Mouse (Mus musculus) stomach, embryonic 16.5 days (tissue): Measurements from ENCODE around the gene Ggt6. TPM values are rescaled to one million over a fixed set of nuclear protein-coding genes. Genes with fewer than 3 reads are reported as not detected.

ENCODE experiments used
- ATAC-seq: fragments of 200-750 bp; cut with Nextera tagmentation; 2 replicates; pipeline ENCODE4 v1.8.0; 2017; ENCODE audit warnings: moderate number of reproducible peaks, moderate TSS enrichment; ENCODE audit not compliant: insufficient read depth, low FRiP score
- H3K27ac ChIP-seq: fragments of 300-500 bp; sonication (generic); 2 replicates; pipeline ENCODE4 v1.5.1; 2014; ENCODE audit warnings: low read length
- H3K27me3 ChIP-seq: fragments of 300-500 bp; sonication (generic); 2 replicates; pipeline ENCODE4 v1.6.1; 2014; ENCODE audit warnings: low read length, control low read depth, mixed read lengths; ENCODE audit not compliant: control insufficient read depth, insufficient read depth
- H3K36me3 ChIP-seq: fragments of 300-500 bp; sonication (generic); 2 replicates; pipeline ENCODE4 v1.6.1; 2014; ENCODE audit warnings: low read length; ENCODE audit not compliant: control insufficient read depth, insufficient read depth
- H3K4me1 ChIP-seq: fragments of 300-500 bp; sonication (generic); 2 replicates; pipeline ENCODE4 v1.6.1; 2014; ENCODE audit warnings: low read length, control low read depth, mixed read lengths; ENCODE audit not compliant: control insufficient read depth, insufficient read depth
- H3K4me2 ChIP-seq: fragments of 300-500 bp; sonication (generic); 2 replicates; pipeline ENCODE4 v1.6.1; 2014; ENCODE audit warnings: low read depth, low read length, mixed read lengths
- H3K4me3 ChIP-seq: fragments of 300-500 bp; sonication (generic); replicated peaks from 2 replicates; pipeline ENCODE4 v1.5.1; 2014; ENCODE audit warnings: mild to moderate bottlenecking, low read length
- H3K9ac ChIP-seq: fragments of 300-500 bp; sonication (generic); 2 replicates; pipeline ENCODE4 v1.6.1; 2014; ENCODE audit warnings: low read length
- H3K9me3 ChIP-seq: fragments of 300-500 bp; sonication (generic); replicated peaks from 2 replicates; pipeline ENCODE4 v1.6.1; 2016; ENCODE audit warnings: low read length, control low read depth; ENCODE audit not compliant: control insufficient read depth
- WGBS: fragments of 180-500 bp; shearing (Covaris S2); extraction: QIAGEN DNeasy Blood & Tissue Kit; methylation state at CpG from one replicate; pipeline ENCODE4 v1.1.7; 2014; 5-methylcytosine and 5-hydroxymethylcytosine counted together
- microRNA-seq: library from miRNA; unstranded; fragments of <30 nt; microRNA quantifications from one replicate; pipeline ENCODE4, GENCODE M21; 2016
- polyA plus RNA-seq: library from polyadenylated mRNA; unstranded; fragments of >200 nt; fragmentation: Nextera tagmentation; extraction: Ambion mirVana; gene quantifications from 2 replicates; pipeline ENCODE4 v1.2.1, GENCODE M21; 2015

The Ggt6 gene
- polyA plus RNA-seq, 1 experiment from 2014 or later, result 8.1 TPM

DNA sequence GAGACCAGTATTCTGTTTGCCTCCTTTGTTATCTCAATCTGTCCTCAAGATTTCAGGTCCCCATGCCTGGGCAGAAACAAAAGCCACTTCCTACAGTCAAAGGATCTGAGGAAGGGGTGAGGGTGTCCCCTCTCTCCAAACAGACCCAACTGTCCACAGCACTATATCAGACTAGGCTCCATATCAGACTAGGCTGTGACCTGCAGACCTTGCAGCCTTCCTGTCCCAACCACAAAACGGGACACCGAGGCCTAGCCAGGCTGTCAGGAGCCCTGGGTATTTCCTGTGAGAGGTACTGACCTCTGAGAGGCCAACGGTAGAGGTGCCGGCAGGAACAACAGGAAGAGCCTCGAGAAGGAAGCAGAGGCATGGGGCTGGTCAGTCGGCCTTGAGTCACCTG is 49.2 kb downstream of the Ggt6 start:
- 46% methylated on average over 6 of the region's 6 CpGs for WGBS
- no peak overlapping the region for H3K4me2 ChIP-seq
- no peak for ATAC-seq

GRCm38 (mm10) chr11:72485157-72485556 is 49.8 kb downstream of the Ggt6 start:
- H3K4me2 ChIP-seq, result no peak overlapping the region
- no peak overlapping the region for H3K27ac ChIP-seq
- peaks cover 19% of the 10 kb centered on the region for H3K4me1 ChIP-seq
- no peak for ATAC-seq
- no peaks in the 10 kb centered on the region for H3K36me3 ChIP-seq
- H3K4me3 ChIP-seq, result no peak overlapping the region
- H3K27me3 ChIP-seq, result peaks cover 12% of the 10 kb centered on the region
- H3K9me3 ChIP-seq, result no peaks in the 10 kb centered on the region
- WGBS, result 66% methylated on average over 5 of the region's 5 CpGs
- no peak overlapping the region for H3K9ac ChIP-seq

More for the DNA sequence above, 49.2 kb downstream of the Ggt6 start:
- H3K9me3 ChIP-seq, result no peaks in the 10 kb centered on the region
- peaks cover 19% of the 10 kb centered on the region for H3K4me1 ChIP-seq
- H3K27ac ChIP-seq, result no peak overlapping the region
- no peak overlapping the region for H3K4me3 ChIP-seq
- no peak overlapping the region for H3K9ac ChIP-seq
- no peaks in the 10 kb centered on the region for H3K36me3 ChIP-seq
- peaks cover 12% of the 10 kb centered on the region for H3K27me3 ChIP-seq

DNA sequence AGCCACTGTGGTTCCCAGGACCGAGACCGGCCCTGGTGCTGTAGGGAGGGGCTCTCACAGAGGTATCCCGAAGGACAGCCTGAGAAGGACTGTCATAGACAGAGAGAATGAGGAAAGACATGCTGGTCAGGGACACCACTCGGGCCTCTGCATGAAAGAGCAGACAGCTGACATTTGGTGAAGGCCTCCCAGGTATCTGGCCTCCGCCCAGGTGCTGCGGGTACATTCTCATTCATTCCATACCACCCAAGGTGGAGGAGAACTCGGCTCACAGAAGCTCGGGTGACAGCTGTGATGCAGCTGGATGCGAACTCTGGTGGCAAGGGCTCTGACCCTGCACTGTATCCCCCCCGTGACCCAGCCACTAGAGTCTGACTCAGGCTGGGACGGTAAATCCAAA is 50.6 kb downstream of the Ggt6 start:
- Histone ChIP-seq H3K4me2 (no peak overlapping the region), H3K4me1 (peaks cover 19% of the 10 kb centered on the region), H3K9ac (no peak overlapping the region), H3K9me3 (no peaks in the 10 kb centered on the region), H3K4me3 (no peak overlapping the region), H3K27me3 (peaks cover 12% of the 10 kb centered on the region), H3K27ac (no peak overlapping the region), H3K36me3 (no peaks in the 10 kb centered on the region)
- no peak for ATAC-seq
- 62% methylated on average over 11 of the region's 11 CpGs for WGBS

- Histone ChIP-seq H3K36me3 (no peaks in the 10 kb centered on the region), H3K4me3 (no peak overlapping the region; the same call in 1 of the 2 replicates), H3K4me2 (peak overlapping the region; percentile 96; the same call in 1 of the 2 replicates), H3K27ac (no peak overlapping the region), H3K9me3 (no peaks in the 10 kb centered on the region), H3K27me3 (peaks cover 12% of the 10 kb centered on the region), H3K4me1 (peaks cover 15% of the 10 kb centered on the region), H3K9ac (0 out of 2 replicates have a peak overlapping the region, but pooled peaks have one; percentile 1)
- 63% methylated on average over 5 of the region's 5 CpGs for WGBS
- ATAC-seq, result no peak
These were observed 51.8 kb downstream of the Ggt6 start for GRCm38 (mm10) chr11:72487171-72487570.

DNA sequence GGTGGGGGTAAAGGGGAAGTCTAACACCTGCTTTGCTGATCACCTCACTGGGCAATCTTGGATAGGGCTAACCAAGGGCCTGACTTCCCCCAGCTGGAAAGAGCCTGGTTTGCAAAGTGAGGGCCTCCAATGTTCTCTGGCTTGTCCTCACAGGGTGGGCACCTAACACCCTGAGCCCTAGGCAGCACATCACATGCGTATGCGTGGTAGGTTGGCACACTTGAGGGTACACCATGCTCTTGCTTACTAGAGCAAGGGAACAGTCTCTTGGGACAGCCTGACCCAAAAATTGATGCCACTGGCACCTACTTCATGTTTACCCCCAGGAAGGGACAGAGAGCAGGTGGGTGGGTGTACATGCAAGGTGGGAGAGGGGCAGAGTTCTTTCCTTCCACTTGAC is 52.4 kb downstream of the Ggt6 start:
- H3K4me2 ChIP-seq, result peak overlapping the region; percentile 96; the same call in 1 of the 2 replicates
- no peak for ATAC-seq
- H3K27me3 ChIP-seq, result peaks cover 12% of the 10 kb centered on the region
- H3K9me3 ChIP-seq, result no peaks in the 10 kb centered on the region
- H3K36me3 ChIP-seq, result no peaks in the 10 kb centered on the region
- H3K27ac ChIP-seq, result no peak overlapping the region
- 94% methylated on average over 2 of the region's 2 CpGs for WGBS
- peak overlapping the region; percentile 58 for H3K4me3 ChIP-seq
- peaks cover 15% of the 10 kb centered on the region for H3K4me1 ChIP-seq
- H3K9ac ChIP-seq, result no peak overlapping the region

Small RNA genes lying within 50 kb of the gene (microRNA-seq; reads per million reads assigned to microRNA genes)
- not detected for gene Mir6338

Other genes starting within 250 kb of the Ggt6 start
- gene Gm43951, start 228.7 kb upstream of the Ggt6 start, polyA plus RNA-seq, result 0.20 and 0.23 TPM in 2 replicates
- gene 4933427D14Rik, start 228.1 kb upstream of the Ggt6 start, polyA plus RNA-seq, result 9.4 TPM in 2 replicates
- gene Txndc17, start 228.0 kb upstream of the Ggt6 start, polyA plus RNA-seq, result 234 and 235 TPM in 2 replicates
- gene Med31, start 219.9 kb upstream of the Ggt6 start, polyA plus RNA-seq, result 32.6 and 34.1 TPM in 2 replicates
- 0.07 and 0.17 TPM in 2 replicates for gene Slc13a5, start 168.3 kb upstream of the Ggt6 start, polyA plus RNA-seq
- 4.3 and 6.1 TPM in 2 replicates for gene Xaf1, start 133.9 kb upstream of the Ggt6 start, polyA plus RNA-seq
- gene Fbxo39, start 121.1 kb upstream of the Ggt6 start, polyA plus RNA-seq, result not detected in 2 replicates
- 0.18 and 0.59 TPM in 2 replicates for gene Tekt1, start 73.1 kb upstream of the Ggt6 start, polyA plus RNA-seq
- 44.0 and 46.2 TPM in 2 replicates for gene Smtnl2, start 23.8 kb upstream of the Ggt6 start, polyA plus RNA-seq
- 117 and 133 TPM in 2 replicates for gene Mybbp1a, start 5.8 kb downstream of the Ggt6 start, polyA plus RNA-seq
- 5.7 and 7.3 TPM in 2 replicates for gene Spns2, start 54.4 kb downstream of the Ggt6 start, polyA plus RNA-seq
- 1.3 and 1.6 TPM in 2 replicates for gene Spns3, start 115.0 kb downstream of the Ggt6 start, polyA plus RNA-seq
- 57.5 and 62.7 TPM in 2 replicates for gene Ube2g1, start 171.8 kb downstream of the Ggt6 start, polyA plus RNA-seq